Mouse (Mus musculus): ENCODE data around the gene Panx3. TPM values are rescaled to one million over a fixed set of nuclear protein-coding genes. Genes with fewer than 3 reads are reported as not detected.

Panx3 gene
- polyA plus RNA-seq, 1 experiment from 2014 or later: 0.47 TPM

Other genes with a start within 250 kb of the Panx3 start
- 64.6 and 91.3 TPM in 2 replicates for gene Robo3, start 236.0 kb downstream of the Panx3 start, polyA plus RNA-seq (2015; fragmentation: Nextera tagmentation; extraction: Ambion mirVana)
- 35.4 and 39.2 TPM in 2 replicates for gene Msantd2, start 179.9 kb downstream of the Panx3 start, polyA plus RNA-seq (2015; fragmentation: Nextera tagmentation; extraction: Ambion mirVana)
- gene Esam, start 141.2 kb downstream of the Panx3 start, polyA plus RNA-seq (2015; fragmentation: Nextera tagmentation; extraction: Ambion mirVana): 41.1 and 43.4 TPM in 2 replicates
- 0.82 and 1.6 TPM in 2 replicates for gene Vsig2, start 130.0 kb downstream of the Panx3 start, polyA plus RNA-seq (2015; fragmentation: Nextera tagmentation; extraction: Ambion mirVana)
- gene Nrgn, start 116.3 kb downstream of the Panx3 start, polyA plus RNA-seq (2015; fragmentation: Nextera tagmentation; extraction: Ambion mirVana): 9.2 and 14.9 TPM in 2 replicates
- 10.9 and 11.6 TPM in 2 replicates for gene Siae, start 113.5 kb downstream of the Panx3 start, polyA plus RNA-seq (2015; fragmentation: Nextera tagmentation; extraction: Ambion mirVana)
- gene Spa17, start 55.5 kb downstream of the Panx3 start, polyA plus RNA-seq (2015; fragmentation: Nextera tagmentation; extraction: Ambion mirVana): 16.1 and 17.1 TPM in 2 replicates
- 89.2 and 95.8 TPM in 2 replicates for gene Tbrg1, start 11.9 kb downstream of the Panx3 start, polyA plus RNA-seq (2015; fragmentation: Nextera tagmentation; extraction: Ambion mirVana)
- gene Olfr160, start 47.0 kb upstream of the Panx3 start, polyA plus RNA-seq (2015; fragmentation: Nextera tagmentation; extraction: Ambion mirVana): not detected in 2 replicates
- not detected in 2 replicates for gene Olfr874, start 75.9 kb upstream of the Panx3 start, polyA plus RNA-seq (2015; fragmentation: Nextera tagmentation; extraction: Ambion mirVana)
- not detected in 2 replicates for gene Olfr875, start 102.6 kb upstream of the Panx3 start, polyA plus RNA-seq (2015; fragmentation: Nextera tagmentation; extraction: Ambion mirVana)
- not detected in 2 replicates for gene Olfr876, start 133.8 kb upstream of the Panx3 start, polyA plus RNA-seq (2015; fragmentation: Nextera tagmentation; extraction: Ambion mirVana)
- gene Olfr877, start 185.0 kb upstream of the Panx3 start, polyA plus RNA-seq (2015; fragmentation: Nextera tagmentation; extraction: Ambion mirVana): not detected in 2 replicates
- gene Olfr145, start 227.5 kb upstream of the Panx3 start, polyA plus RNA-seq (2015; fragmentation: Nextera tagmentation; extraction: Ambion mirVana): not detected in 2 replicates
- gene Olfr878, start 248.6 kb upstream of the Panx3 start, polyA plus RNA-seq (2015; fragmentation: Nextera tagmentation; extraction: Ambion mirVana): not detected in 2 replicates

All from hindbrain, embryonic 13.5 days (tissue).